Mouse (Mus musculus): Measurements from ENCODE around the gene Crtac1.

GRCm38 (mm10) chr19:42304506-42304905 is 127.1 kb downstream of the Crtac1 start:
- TF ChIP-seq CTCF (IDR thresholded peaks at IDR 0.05) (no peak), EP300 (IDR thresholded peaks at IDR 0.05) (no peak)
